Mouse (Mus musculus) left cerebral cortex, postnatal 4 days (tissue): ENCODE data around the gene Isy1. TPM values are rescaled to one million over a fixed set of nuclear protein-coding genes. Genes with fewer than 3 reads are reported as not detected.

ENCODE experiments used
- DNase-seq: peaks from one replicate; pipeline ENCODE4 v3.0.0-alpha.2; 2022
- intact Hi-C: fragments of 180-260 bp; cut with DNase I; formaldehyde crosslinking; loops from one replicate; pipeline ENCODE4 v1.15.1; 2025
- total RNA-seq, 2 experiments: library from RNA; stranded (reverse); gene quantifications; 2 replicates each; pipeline ENCODE4 v1.2.3; 2021

Gene Isy1
- total RNA-seq, 2 experiments from 2014 or later, result 29.1 to 30.1 TPM

DNA sequence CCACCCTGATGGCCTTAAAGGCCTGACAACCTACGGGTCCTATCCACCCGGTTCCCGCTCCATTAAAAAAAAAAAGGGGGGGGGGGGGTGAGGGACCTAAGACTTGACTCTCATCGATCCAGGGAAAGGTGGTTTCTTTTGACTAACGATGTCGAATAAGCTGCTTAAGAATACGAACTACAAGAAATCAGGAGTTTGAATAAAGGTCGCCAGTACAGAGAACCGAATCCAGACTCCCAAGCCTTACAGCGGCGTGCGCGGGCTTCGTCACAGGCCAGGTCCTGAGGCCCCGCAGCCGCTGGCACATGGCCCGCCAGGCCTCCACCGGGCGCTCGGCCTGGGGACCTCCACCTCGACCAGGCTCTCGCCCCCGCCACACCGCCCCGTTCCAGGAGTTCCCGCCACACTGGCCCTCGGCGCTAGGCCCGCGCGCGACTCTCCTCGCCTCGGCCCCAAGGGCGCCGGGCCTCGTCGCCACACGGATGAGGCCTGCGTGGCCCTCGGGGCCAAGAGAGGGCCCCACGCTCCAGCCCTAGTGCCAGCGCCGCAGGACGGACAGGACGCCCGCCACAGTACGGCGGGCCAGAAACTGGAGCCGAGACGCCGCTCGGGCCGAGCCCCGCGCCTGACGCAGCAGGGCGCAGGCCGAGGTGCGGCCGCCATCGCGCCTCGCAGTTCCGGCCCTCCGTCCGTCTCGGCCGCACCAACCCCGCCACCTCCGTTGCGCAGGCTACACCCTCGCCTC is 11.7 kb upstream of the Isy1 start:
- intact Hi-C loops, result no loop called here
- peak; percentile 58 for DNase-seq

DNA sequence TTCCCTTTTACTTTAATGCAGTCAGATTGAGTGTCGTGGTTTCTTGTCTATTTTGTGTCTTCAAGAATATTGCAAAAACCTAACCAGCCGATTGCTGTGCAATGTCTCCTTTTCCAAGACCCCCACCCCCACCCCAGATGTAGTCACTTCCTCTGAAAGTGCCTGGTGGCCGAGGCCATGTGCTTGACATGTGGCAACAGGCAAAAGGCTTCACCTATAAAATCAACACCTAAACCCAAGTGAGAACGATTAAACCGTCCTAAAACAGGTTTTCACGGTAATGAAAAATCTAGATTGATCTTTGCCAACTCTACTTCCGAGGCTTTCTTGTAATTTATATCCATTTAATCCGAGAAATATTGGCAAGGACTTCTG is 11.2 kb upstream of the Isy1 start:
- DNase-seq, result no peak
- intact Hi-C loops, result no loop called here

DNA sequence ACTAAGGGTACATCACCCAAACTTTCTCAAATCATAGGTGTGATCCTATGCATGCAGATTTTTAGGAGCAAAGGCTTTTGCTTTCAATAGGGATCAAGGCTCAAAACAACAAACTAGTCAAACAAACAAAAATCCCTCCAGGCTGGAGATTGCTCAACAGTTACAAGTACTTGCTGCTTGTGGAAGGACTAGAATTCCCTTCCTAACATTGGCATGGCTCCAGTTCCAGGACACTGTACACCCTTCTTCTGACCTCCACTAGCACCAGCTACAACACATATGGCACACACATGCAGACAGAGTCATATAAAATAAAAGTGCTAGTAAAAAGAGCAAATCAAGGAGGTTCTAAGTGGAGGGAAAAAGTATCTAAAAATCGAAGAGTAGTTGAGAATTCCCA is 8.2 kb upstream of the Isy1 start:
- intact Hi-C loops, result no loop called here

DNA sequence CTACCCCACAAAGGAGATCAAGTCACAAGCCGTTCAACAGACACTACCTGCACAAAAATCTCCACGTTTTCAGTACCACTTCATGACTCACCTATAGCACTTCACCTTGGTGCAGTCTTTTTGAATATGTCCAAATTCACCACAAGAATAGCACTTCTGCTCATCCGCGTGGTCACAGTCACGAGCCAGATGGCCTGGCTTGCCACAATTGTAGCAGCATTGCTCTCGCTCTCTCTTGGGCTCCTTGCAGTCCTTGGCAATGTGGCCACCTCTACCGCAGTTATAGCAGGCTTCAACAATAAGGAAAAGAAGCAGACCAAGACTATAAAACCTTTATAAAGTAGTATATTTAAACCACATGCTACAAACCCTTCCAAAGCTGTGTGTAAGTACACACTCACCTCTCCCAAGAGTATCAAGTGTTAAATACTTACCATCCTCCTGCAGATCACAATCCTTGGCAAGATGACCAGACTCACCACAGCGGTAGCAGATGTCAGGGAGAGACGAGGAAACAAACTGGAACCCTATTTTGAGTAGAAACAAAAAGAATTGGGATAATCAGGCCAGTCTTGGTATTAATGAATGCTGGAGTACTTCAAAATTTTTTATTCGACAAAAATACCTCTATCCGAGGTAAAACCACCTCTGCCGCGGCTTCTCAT is 6.6 kb upstream of the Isy1 start:
- intact Hi-C loops, result no loop called here
- DNase-seq, result no peak

More for the DNA sequence above, 8.2 kb upstream of the Isy1 start:
- no peak for DNase-seq

DNA sequence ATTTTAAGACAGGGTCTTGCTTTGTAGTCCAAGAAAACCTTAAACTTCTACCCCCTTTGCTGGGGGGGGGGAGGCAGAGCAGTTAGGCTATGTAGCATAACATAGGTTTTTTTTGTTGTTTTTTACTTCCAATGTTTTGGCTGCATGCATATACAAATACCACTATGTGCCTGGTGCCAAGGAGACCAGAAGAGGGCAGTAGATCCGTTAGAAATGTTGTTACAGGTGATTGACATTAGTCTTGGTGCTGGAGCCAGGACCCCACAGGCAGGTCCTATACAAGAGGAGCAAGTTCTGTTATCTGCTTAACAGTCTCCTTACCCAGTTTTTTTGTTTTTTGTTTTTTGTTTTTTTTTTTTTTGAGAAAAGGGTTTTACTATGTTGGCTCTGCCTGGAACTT is 3.7 kb upstream of the Isy1 start:
- intact Hi-C loops, result no loop called here
- no peak for DNase-seq

DNA sequence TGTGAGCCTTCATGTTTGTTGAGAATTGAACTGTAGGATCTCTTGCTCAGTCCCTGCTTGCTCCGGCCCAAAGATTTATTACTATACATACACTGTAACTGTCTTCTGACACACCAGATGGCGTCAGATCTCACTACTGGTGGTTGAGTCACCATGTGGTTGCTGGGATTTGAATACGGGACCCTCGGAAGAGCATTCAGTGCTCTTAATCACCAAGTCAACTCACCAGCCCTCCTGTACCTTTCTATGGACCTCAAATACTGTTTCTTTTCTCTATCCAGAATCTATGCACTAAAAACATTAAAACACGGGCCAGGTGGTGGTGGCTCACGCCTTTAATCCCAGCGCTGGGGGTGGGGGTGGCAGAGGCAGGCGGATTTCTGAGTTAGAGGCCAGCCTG is 3.0 kb upstream of the Isy1 start:
- intact Hi-C loops, result no loop called here
- DNase-seq, result no peak

DNA sequence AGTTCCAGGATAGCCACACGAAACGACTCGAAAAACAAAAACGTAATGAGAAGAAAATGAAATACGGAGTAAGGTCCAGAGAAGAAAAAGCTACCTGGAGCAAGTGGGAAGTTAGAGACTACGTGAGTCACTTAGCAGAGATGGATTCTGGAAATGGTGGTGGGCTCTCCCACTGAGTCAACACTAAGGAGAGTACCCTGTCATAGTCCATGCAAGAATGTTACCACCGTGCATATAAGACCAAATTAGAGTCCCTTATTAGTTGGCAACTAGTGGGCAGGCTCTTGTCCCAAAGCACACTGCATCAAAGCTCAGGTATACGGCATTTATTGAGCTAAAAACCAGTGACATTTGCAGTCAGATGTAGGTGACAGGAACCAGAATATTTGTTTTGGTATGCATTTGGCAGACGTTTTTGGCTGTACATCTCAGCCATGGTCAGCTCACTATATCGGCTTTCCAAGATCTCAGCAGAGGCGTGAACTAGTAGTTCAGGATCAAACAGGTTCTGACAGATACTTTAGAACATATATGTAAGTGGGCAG is 1.3 kb upstream of the Isy1 start:
- intact Hi-C loops, result no loop called here
- DNase-seq, result no peak

DNA sequence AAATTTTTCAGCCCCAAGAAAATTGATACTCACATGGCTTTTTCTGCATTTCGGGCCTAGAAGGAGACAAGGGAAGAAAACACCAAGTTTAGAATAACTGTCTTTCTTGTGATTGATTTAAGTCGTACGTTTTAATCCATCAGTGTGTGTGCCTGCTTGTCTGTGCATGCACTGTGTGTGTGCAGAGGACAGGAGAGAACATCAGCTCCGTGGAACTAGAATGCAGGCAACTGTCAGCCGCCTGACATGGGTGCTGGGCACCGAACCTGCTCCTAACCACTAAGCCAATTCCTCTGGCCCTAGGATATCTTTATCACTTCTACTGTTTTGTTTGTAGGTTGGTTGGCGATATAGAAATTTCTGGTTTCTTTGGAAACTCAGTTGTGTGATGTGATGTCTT is 2.9 kb downstream of the Isy1 start, which contains the start of gene Gm45140:
TSS of gene Gm45140 (minus strand) at position 101 of the 400 bp plus-strand sequence.
- no peak for DNase-seq
- intact Hi-C loops, result no loop called here

DNA sequence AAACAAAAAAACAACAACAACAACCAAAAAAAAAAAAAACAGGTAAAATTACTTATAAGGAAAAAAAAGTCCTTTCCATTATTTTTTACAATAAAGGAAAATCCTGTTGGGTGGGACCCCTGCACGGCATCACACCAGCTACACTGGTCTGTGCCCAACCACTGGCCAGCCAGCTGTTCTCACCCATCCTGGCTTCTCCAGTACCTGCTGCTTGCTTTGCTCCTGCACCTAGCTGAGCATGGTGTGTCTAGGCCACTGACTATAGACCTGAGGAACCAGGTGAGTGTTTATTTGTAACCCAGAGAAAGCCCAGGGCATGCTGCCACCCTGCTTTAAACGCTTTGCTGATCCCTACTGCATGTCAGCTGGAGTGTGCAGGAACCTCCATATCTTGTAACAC is 18.2 kb downstream of the Isy1 start:
- no peak for DNase-seq
- intact Hi-C loops, result no loop called here

DNA sequence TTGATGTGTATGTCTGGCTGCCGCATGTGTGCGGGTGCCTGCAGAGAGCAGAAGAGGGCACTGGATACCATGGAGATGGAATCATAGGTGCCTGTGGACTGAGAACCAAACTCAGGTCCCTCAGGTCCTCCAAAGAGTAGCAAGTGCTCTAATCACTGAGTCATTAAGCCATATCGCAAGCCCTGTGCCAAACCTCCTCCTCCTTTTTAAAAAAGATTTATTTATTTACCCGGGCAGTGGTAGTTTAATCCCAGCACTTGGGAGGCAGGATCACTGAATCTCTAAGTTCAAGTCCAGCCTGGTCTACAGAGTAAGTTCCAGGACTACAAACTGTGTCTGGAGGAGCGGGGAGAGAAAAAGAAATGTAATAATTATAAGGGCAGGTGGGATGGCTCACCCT is 24.1 kb downstream of the Isy1 start:
- DNase-seq, result no peak
- intact Hi-C loops, result no loop called here

DNA sequence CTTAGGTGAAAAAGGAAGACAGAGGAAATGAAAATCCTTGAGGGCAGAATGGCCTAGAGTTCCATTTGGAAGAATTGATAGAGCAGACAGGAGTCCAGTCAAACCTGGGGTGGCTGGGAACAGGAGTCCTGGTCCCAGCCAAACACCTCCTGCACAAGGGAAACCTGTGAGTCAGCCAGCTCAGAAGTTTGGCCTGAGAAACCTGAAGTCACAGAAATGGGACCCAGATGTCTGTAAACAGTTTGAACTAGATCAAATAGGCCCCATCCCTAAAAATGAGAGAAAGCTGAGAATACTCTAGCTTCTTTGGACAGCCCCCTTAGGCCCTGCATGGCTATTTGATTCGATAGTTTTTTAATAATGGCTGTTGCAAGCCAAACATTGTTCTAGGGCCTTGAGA is 25.9 kb downstream of the Isy1 start:
- intact Hi-C loops, result no loop called here
- no peak for DNase-seq

DNA sequence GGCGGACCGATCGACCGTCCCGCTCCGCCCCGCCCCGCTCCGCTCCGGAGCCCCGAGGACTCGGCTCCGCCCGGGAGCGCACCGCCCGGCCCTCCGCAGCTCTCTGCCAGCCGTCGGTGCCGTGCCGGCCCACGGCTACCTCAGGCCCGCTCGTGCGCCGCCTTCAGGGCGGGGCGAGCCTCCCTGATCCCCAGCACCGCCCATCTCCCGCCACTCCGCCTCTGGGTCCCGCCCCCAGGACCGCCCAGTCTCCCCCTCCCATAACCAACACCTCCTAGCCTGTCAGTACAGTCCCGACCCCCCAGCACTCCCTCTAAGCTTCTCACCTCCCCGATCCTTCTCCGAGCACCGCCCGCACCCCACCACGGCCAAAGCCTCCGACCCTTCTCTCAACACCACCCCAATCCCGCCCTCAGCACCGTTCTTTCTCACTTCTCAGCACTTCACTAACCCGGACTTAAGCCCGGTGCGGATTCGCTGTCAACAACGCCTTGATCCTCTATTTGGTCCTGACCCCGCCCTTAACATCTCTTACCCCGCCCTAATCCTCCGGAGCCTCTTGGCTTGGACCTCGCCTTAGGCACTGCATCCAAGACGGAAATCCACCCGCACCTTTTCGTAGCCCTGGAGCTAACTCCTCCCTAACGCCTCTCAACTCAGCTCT is 26.8 kb downstream of the Isy1 start, which contains the start of gene Rab43:
TSS of gene Rab43 (minus strand) at position 490 of the 664 bp plus-strand sequence.
- DNase-seq, result peak; percentile 91
- intact Hi-C loops, result no loop called here

DNA sequence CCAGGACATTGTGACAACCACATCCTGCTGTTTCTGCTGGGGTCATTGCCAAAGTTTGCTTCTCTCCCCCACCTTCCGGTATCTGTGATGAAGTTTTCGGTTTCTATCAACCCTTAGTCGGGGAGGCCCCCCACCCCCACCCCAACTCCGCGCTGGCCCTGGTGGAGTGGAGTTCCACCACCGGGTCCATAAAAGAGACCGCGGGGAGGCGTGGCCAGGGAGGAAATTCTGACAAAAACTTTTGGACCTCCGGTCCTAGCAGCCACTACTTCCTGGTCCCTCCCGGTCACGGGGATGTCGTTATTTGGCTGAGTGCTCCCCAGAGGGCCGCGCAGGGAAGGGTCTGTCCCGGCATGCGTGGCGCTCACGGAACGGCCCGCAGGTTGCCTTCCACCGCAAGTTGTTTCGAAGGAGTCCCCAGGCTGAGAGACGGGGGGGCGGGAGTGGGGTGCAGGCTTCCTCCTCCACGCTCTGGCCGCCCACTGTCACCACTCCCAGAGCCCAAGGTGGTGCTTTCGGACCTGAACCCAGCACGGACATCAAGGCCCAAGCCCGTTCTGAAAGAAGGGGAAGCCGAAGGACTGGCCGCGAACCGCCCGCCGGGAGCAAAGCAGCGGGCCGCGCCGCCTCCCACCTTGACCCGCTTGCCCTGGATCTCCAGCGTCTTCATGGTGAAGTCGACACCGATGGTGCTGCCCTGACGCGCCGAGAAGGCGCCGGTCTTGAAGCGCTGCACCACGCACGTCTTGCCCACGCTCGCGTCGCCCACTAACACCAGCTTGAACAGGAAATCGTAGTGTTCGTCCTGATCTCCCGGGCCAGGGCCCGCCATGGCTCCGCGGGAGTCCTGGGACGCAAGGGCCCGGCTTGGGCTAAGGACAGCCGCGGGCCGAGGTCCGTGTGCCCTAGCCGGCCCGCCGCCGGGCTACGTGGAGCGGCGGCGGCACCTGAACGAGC is 27.6 kb downstream of the Isy1 start:
- intact Hi-C loops, result no loop called here
- DNase-seq, result peak; percentile 38

DNA sequence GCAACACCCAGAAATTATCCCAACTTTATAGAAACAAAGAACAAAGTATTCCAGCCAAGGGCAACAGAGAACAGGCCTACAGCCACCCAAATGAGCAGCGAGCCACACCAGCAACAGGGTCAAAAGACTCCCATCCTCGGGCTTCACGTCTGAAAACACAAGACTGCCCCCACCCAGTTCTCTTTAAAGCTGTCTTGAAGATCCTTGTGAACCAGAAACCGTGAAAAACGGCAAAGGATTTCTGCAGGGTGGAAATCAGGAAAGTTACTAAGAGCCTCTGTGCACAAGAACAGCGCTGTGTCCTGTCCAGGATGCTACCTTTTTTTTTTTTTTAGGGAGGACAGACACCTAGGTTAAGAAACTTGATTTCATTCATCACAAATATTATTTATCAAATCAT is 28.3 kb downstream of the Isy1 start:
- DNase-seq, result no peak
- intact Hi-C loops, result no loop called here

DNA sequence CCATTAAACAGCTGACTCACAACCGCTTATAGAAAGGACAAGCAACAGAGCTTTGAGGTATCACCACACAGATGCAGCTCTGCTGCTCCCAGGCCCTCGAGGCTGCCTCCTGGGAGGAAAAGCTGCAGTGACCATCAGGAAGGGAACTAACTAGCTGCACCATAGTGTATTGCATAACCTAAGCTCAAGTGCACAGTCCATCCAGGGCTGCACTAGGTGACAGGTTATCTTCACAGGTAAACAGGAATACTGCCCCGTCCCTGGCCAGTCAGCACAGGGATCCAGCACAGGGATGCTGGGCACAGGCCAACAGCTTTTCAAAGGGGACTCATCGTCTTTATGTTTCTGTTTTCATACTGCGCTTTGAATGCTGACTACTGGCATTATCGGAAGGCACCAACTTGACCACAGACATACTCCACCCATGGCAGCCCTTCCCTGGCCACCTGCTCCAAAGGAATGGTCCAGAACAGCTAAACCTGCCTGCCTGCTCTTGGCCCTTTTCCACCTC is 28.9 kb downstream of the Isy1 start:
- intact Hi-C loops, result no loop called here
- no peak for DNase-seq

DNA sequence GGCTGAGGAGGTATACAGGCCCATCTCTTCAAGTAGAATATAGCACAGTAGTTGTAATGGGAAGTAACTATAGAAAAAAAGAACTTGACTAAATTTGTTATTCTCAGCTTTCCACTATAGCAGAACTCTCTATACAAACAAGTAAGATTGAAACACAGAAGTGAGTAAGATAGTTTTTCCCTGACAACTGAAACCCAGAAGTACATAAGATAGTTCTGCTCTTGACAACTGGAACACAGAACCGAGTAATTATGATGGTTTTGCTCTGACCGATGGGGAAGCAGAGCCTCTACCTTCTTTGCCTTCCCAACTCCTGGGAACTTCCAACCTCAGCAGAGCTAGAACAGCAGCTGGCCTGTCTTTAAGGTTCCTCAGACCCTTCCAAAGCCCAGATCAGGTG is 29.5 kb downstream of the Isy1 start:
- DNase-seq, result no peak
- intact Hi-C loops, result no loop called here

DNA sequence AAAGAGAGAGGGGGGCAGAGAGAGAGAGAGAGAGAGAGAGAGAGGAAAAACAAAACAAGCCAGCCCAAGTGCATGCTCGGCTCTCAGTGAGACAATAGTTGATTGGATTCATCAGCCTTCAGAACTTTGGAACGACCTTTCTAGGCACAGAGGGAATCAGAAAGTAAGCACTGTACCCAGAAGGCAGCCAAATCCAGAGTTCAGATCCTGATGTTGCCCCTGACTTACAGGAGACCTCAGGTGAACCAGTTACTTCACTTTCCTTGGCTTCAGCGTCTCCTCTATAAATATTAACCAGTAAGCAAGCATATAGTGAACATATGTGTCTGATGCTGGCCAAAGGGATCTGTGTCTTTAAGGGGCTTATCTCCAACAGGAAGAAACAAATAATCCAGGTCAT is 30.1 kb downstream of the Isy1 start:
- intact Hi-C loops, result no loop called here
- no peak for DNase-seq

DNA sequence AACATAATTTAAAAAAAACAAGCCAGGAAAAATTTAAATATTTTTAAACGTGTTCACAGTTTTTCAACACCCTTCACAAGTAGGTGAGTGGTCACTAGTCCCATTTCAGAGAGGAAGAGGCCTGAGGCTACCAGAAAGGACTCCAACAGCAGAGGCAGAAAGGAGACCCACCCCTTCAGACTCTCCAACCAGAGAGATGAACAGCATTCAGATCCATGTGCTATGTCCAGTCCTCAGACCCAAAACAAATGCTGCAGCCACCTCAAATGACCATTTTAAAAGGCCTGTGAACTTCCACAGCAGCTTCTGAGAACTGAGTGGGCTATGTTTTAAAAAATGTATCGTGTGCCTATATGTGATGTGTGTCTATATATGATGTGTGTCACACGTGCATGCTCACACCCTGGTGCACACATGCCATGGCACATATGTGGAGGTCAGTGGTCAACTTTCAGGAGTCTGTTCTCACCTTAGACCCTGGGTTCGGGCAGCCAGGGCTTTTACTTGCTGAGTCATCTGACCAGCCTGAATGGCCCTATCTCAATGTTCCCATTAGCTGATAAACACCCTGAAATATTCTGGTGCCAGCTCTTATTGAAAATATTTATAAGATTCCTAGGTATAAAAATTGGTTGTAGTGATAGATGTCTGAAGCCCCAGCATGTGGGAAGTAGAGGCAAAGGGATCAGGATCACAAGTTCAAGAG is 30.7 kb downstream of the Isy1 start:
- no peak for DNase-seq
- intact Hi-C loops, result no loop called here

DNA sequence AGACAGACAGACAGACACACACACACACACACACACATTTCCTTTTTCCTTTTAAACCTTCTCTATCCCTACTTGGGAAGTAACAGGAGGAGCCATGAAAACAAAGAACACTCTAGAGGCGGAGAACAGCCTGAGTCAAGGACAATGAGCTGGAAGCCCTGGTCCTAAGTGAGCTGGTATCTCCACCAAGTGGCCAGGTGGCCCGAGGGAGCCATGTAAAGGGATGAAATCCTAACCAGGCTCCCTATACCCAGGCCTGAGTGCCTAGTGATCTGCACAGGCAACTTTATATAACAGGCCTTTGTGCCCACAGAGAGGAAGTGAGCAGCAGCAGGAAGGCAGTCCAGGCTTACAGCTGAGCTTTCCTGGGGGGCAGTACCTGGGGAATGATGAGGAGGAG is 31.7 kb downstream of the Isy1 start:
- no peak for DNase-seq
- intact Hi-C loops, result no loop called here

DNA sequence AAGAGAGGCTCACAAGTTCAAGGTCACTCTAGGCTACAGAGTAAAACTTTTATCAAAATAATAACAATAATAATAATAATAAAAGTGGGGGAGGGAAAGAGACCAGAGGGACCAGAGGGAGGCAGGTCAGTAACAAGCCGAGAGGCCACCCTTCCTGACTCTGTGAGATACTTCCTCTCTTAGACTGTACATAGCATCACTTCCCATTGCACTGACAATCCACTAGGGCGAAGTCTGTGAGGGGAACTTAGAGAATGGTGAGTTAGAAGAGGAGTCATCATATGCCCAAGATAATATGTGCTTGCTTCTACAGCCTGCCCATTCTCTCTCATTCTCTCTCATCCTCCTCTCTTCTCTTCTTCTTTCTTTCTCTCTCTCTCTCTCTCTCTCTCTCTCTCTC is 32.6 kb downstream of the Isy1 start:
- no peak for DNase-seq
- intact Hi-C loops, result no loop called here
